Mouse (Mus musculus): Measurements from ENCODE around the gene Hspbap1. TPM values are rescaled to one million over a fixed set of nuclear protein-coding genes. Genes with fewer than 3 reads are reported as not detected.

Gene Hspbap1
- polyA plus RNA-seq, 1 experiment from 2014 or later, result 23.8 TPM

DNA sequence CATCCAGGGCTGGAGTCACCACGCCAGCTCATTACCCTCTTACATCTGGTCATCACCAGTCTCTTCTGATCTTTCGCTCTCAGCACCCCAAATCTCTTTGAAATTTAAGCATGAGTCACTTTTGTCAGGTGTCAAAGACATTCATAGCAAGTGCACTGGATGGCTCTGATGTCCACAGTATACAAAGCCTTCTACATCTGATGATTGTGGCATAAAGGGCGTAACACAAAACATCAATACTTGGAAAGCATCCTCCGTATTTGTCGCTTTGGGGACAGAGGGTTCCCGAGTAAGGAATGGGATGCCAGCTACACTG, 1.7 kb upstream of the Hspbap1 start:
- H3K27me3 ChIP-seq (ENCODE audit: control insufficient read depth, insufficient read depth, low read length), result no peaks in the 10 kb centered on the region
- WGBS, result 24% methylated on average over 6 of the region's 6 CpGs
- peak overlapping the region; percentile 65 for H3K4me2 ChIP-seq (ENCODE audit: low read depth, severe bottlenecking)
- no peaks in the 10 kb centered on the region for H3K9me3 ChIP-seq (ENCODE audit: control insufficient read depth, low read length)
- peaks cover 8% of the 10 kb centered on the region; the same call in 1 of the 2 replicates for H3K4me1 ChIP-seq (ENCODE audit: control insufficient read depth, insufficient read depth, low read length)
- no peak for ATAC-seq (ENCODE audit: insufficient number of reproducible peaks, low FRiP score, low TSS enrichment, low read depth)
- peak overlapping the region; percentile 88 for H3K9ac ChIP-seq (ENCODE audit: low read length)
- no peak for DNase-seq (ENCODE audit: low spot score)
- H3K4me3 ChIP-seq (ENCODE audit: low read depth, low read length), result peak overlapping the region; percentile 68
- H3K27ac ChIP-seq (replicated peaks; ENCODE audit: low read depth, low read length), result no peak overlapping the region
- H3K36me3 ChIP-seq (ENCODE audit: control insufficient read depth, insufficient read depth, low read length), result no peaks in the 10 kb centered on the region

DNA sequence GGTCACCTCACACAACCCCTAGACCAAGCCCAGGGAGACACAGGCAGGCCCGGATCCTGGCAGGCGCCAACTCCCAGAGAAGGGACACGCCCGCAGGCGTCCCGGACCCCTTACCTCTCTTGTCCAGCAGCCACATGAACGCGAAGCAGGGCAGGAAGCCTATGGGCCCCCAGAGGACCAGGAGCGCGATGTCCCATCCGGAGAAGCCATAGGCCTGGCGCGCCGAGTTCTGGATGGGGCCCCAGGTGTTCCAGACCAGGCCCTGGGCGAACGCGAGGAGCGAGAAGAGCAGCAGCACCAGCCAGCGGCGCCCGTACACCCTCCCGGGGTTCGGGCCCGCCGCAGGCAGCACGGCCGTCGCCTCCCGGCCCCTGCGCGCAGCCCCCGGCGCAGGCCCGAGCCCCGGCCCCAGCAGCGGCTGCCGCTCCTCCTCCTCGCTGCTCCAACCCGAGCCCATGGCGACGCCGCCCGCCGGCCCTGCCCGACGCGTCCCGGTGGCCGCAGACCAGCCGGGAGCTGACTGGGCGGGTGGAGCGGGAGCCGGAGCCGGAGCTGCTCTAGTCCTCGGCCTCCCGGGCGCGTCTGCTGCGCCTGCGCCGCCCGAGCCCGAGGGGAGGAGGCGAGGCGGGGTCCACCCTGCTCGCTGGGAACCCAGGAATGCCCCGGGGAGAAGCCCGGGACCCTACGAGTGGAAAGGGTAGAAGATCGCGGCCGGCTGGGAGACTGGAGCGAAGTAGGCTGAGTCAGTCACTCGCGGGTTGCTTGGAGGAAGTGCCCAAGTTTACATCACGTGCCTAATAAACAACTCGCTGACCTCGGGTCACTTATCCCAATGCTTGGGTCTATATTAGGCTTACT, 1.2 kb upstream of the Hspbap1 start, which contains the start of gene Dirc2:
Gene Dirc2 (minus strand): TSS at position 572 of the 858 bp plus-strand sequence.
- Histone ChIP-seq H3K9me3 (ENCODE audit: control insufficient read depth, low read length) (no peaks in the 10 kb centered on the region), H3K36me3 (ENCODE audit: control insufficient read depth, insufficient read depth, low read length) (no peaks in the 10 kb centered on the region), H3K27ac (replicated peaks; ENCODE audit: low read depth, low read length) (no peak within 1 kb of the TSS), H3K4me2 (ENCODE audit: low read depth, severe bottlenecking) (peak within 1 kb of the TSS; percentile 65), H3K4me1 (ENCODE audit: control insufficient read depth, insufficient read depth, low read length) (peaks cover 8% of the 10 kb centered on the region; the same call in 1 of the 2 replicates), H3K4me3 (ENCODE audit: low read depth, low read length) (peak within 1 kb of the TSS; percentile 92), H3K27me3 (ENCODE audit: control insufficient read depth, insufficient read depth, low read length) (no peaks in the 10 kb centered on the region), H3K9ac (ENCODE audit: low read length) (peak within 1 kb of the TSS; percentile 88)
- DNase-seq (ENCODE audit: low spot score) (peak; percentile 79), ATAC-seq (ENCODE audit: insufficient number of reproducible peaks, low FRiP score, low TSS enrichment, low read depth) (peak; percentile 63; the same call in 1 of the 2 replicates)
- under 1% methylated on average over 70 of the region's 78 CpGs for WGBS

DNA sequence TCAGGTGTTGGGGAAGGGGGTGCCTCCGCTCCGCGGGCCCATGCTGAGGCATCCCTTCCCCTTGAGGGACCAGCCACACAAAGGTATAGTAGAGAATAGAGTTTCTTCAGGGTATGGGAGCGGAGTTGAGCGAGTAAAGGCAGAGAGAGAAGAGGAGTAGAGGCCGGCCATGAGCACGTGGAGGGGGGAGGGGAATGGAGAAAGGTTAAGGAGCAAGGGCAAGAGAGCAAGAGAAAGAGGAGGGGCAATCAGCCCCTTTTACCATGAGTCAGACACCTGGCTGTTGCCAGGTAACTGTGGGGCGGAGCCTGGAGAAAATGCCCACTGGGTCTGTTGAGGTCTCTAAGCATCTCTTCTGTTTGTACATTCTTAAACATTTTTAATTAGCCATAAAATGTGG, 966 bp downstream of the Hspbap1 start:
- Histone ChIP-seq H3K4me3 (ENCODE audit: low read depth, low read length) (peak overlapping the region; percentile 92; the same call in 1 of the 2 replicates), H3K4me2 (ENCODE audit: low read depth, severe bottlenecking) (peak overlapping the region; percentile 65), H3K4me1 (ENCODE audit: control insufficient read depth, insufficient read depth, low read length) (peaks cover 8% of the 10 kb centered on the region; the same call in 1 of the 2 replicates), H3K9me3 (ENCODE audit: control insufficient read depth, low read length) (no peaks in the 10 kb centered on the region), H3K36me3 (ENCODE audit: control insufficient read depth, insufficient read depth, low read length) (no peaks in the 10 kb centered on the region), H3K9ac (ENCODE audit: low read length) (no peak overlapping the region), H3K27ac (replicated peaks; ENCODE audit: low read depth, low read length) (no peak overlapping the region), H3K27me3 (ENCODE audit: control insufficient read depth, insufficient read depth, low read length) (no peaks in the 10 kb centered on the region)
- WGBS, result 15% methylated on average over 8 of the region's 8 CpGs
- DNase-seq (ENCODE audit: low spot score) (no peak), ATAC-seq (ENCODE audit: insufficient number of reproducible peaks, low FRiP score, low TSS enrichment, low read depth) (no peak)

DNA sequence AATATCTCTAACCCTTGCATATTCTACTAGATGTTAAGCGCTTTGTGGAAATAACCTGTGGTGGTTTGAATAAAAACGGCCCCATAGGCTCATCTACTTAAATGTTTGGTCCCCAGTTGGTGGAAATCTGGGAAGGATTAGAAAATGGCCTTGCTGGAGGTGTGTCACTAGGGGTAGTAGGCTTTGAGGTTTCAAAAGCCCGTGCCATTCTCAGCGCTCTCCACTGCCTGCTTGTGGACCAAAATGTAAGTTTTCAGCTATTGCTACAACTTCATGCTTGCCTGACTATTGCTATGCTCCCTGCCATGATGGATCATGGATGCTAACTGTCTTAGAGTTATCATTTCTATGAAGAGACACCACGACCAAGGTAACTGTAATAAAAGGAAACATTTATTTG, 1.4 kb downstream of the Hspbap1 start:
- Histone ChIP-seq H3K4me3 (ENCODE audit: low read depth, low read length) (no peak overlapping the region), H3K4me2 (ENCODE audit: low read depth, severe bottlenecking) (no peak overlapping the region), H3K36me3 (ENCODE audit: control insufficient read depth, insufficient read depth, low read length) (no peaks in the 10 kb centered on the region), H3K4me1 (ENCODE audit: control insufficient read depth, insufficient read depth, low read length) (peaks cover 8% of the 10 kb centered on the region; the same call in 1 of the 2 replicates), H3K27me3 (ENCODE audit: control insufficient read depth, insufficient read depth, low read length) (no peaks in the 10 kb centered on the region), H3K27ac (replicated peaks; ENCODE audit: low read depth, low read length) (no peak overlapping the region), H3K9me3 (ENCODE audit: control insufficient read depth, low read length) (no peaks in the 10 kb centered on the region), H3K9ac (ENCODE audit: low read length) (no peak overlapping the region)
- ATAC-seq (ENCODE audit: insufficient number of reproducible peaks, low FRiP score, low TSS enrichment, low read depth), result no peak
- WGBS, result 84% methylated on average over 5 of the region's 5 CpGs
- DNase-seq (ENCODE audit: low spot score), result no peak

DNA sequence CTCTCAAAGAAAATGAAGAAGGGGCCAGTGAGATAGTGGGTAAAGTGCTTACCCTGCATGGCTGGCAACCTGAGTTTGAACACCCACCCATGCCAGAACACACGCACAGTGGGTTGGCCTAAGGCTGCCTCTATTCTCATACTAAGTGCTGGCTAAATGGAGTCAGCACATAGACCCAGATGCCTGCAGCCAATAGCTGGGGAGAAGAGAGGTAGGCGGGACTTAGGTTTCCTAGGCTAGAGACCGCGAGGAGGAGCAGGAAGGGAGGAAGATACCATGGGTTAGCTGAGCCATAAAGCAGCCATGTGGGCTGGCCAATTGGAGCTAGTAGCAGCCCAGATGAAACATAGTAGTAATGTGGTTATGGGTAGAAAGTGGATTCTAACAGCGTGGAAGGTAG, 2.4 kb downstream of the Hspbap1 start:
- H3K27ac ChIP-seq (replicated peaks; ENCODE audit: low read depth, low read length), result no peak overlapping the region
- no peak overlapping the region for H3K4me2 ChIP-seq (ENCODE audit: low read depth, severe bottlenecking)
- H3K4me3 ChIP-seq (ENCODE audit: low read depth, low read length), result no peak overlapping the region
- no peak for ATAC-seq (ENCODE audit: insufficient number of reproducible peaks, low FRiP score, low TSS enrichment, low read depth)
- H3K9me3 ChIP-seq (ENCODE audit: control insufficient read depth, low read length), result no peaks in the 10 kb centered on the region
- H3K4me1 ChIP-seq (ENCODE audit: control insufficient read depth, insufficient read depth, low read length), result peaks cover 8% of the 10 kb centered on the region; the same call in 1 of the 2 replicates
- no peak for DNase-seq (ENCODE audit: low spot score)
- H3K36me3 ChIP-seq (ENCODE audit: control insufficient read depth, insufficient read depth, low read length), result no peaks in the 10 kb centered on the region
- no peaks in the 10 kb centered on the region for H3K27me3 ChIP-seq (ENCODE audit: control insufficient read depth, insufficient read depth, low read length)
- no peak overlapping the region for H3K9ac ChIP-seq (ENCODE audit: low read length)
- WGBS, result 91% methylated on average over 5 of the region's 5 CpGs

DNA sequence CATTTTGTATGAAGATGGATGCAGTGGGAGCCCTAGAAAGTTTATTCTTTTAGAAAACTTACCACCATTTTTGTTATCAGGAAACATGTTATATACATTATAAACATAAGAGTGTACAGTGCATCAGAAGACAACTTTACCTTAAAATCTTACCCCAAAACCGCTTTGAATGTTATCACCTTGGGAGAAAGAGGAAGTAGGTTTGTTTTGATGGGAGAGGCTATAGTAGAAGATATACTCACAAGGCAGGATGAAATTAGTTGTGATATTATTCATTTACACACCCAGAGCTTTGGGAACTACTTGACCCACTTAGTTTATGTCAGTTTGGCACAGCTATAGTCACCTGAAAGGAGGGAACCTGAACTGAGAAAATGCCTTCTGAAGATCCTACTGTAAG, 5.7 kb downstream of the Hspbap1 start:
- no peaks in the 10 kb centered on the region; the same call in 1 of the 2 replicates for H3K4me1 ChIP-seq (ENCODE audit: control insufficient read depth, insufficient read depth, low read length)
- H3K4me3 ChIP-seq (ENCODE audit: low read depth, low read length), result no peak overlapping the region
- 88% methylated on average over 1 of the region's 1 CpGs for WGBS
- no peak overlapping the region for H3K4me2 ChIP-seq (ENCODE audit: low read depth, severe bottlenecking)
- H3K27ac ChIP-seq (replicated peaks; ENCODE audit: low read depth, low read length), result no peak overlapping the region
- H3K9ac ChIP-seq (ENCODE audit: low read length), result no peak overlapping the region
- no peak for DNase-seq (ENCODE audit: low spot score)
- no peak for ATAC-seq (ENCODE audit: insufficient number of reproducible peaks, low FRiP score, low TSS enrichment, low read depth)
- no peaks in the 10 kb centered on the region for H3K36me3 ChIP-seq (ENCODE audit: control insufficient read depth, insufficient read depth, low read length)
- no peaks in the 10 kb centered on the region for H3K9me3 ChIP-seq (ENCODE audit: control insufficient read depth, low read length)
- H3K27me3 ChIP-seq (ENCODE audit: control insufficient read depth, insufficient read depth, low read length), result no peaks in the 10 kb centered on the region

DNA sequence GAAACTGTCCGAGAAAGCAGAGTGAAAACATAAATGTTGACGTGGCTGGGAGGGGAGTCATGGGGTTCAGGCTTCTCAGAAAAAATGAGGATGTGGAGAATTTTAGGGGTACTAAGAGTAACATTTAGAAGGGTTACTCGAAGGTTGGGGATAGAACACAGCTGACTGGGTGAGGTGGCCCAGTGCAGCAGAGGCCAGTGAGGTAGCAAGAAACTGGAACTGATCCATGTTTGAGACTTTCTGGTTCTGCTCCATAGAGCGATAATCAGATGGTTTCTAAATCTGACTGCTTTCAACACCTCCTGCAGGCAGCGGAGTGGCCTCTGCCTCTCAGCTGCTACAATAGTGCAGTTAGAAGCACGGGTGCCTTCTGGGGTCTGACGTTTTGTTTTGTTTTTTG, 6.6 kb downstream of the Hspbap1 start:
- Histone ChIP-seq H3K4me2 (ENCODE audit: low read depth, severe bottlenecking) (no peak overlapping the region), H3K9ac (ENCODE audit: low read length) (no peak overlapping the region), H3K9me3 (ENCODE audit: control insufficient read depth, low read length) (no peaks in the 10 kb centered on the region), H3K4me1 (ENCODE audit: control insufficient read depth, insufficient read depth, low read length) (no peaks in the 10 kb centered on the region), H3K4me3 (ENCODE audit: low read depth, low read length) (no peak overlapping the region), H3K36me3 (ENCODE audit: control insufficient read depth, insufficient read depth, low read length) (no peaks in the 10 kb centered on the region), H3K27ac (replicated peaks; ENCODE audit: low read depth, low read length) (no peak overlapping the region), H3K27me3 (ENCODE audit: control insufficient read depth, insufficient read depth, low read length) (no peaks in the 10 kb centered on the region)
- WGBS, result 92% methylated on average over 7 of the region's 7 CpGs
- ATAC-seq (ENCODE audit: insufficient number of reproducible peaks, low FRiP score, low TSS enrichment, low read depth), result no peak
- no peak for DNase-seq (ENCODE audit: low spot score)

DNA sequence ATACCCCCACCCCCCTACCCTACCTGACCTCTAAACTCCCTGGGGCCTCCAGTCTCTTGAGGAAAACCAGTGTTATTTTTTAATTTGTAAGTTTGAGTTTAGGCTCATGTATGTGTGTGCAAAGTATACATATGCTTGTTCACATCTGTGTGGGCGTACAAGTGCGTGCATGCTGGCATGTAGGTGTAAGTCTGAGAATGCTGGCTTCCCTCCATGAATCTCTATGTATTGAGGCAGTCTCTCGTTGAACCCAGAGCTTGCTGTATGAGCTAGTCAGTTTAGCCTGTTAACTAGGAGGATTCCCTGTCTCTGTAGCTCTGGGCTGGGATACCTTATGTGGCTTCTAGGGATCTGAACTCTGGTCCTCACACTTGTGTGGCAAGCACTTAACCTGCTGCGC, 7.6 kb downstream of the Hspbap1 start:
- 94% methylated on average over 4 of the region's 4 CpGs for WGBS
- Histone ChIP-seq H3K27me3 (ENCODE audit: control insufficient read depth, insufficient read depth, low read length) (no peaks in the 10 kb centered on the region), H3K27ac (replicated peaks; ENCODE audit: low read depth, low read length) (no peak overlapping the region), H3K4me1 (ENCODE audit: control insufficient read depth, insufficient read depth, low read length) (no peaks in the 10 kb centered on the region), H3K4me3 (ENCODE audit: low read depth, low read length) (no peak overlapping the region), H3K9ac (ENCODE audit: low read length) (no peak overlapping the region), H3K9me3 (ENCODE audit: control insufficient read depth, low read length) (no peaks in the 10 kb centered on the region), H3K4me2 (ENCODE audit: low read depth, severe bottlenecking) (no peak overlapping the region), H3K36me3 (ENCODE audit: control insufficient read depth, insufficient read depth, low read length) (no peaks in the 10 kb centered on the region)
- DNase-seq (ENCODE audit: low spot score) (no peak), ATAC-seq (ENCODE audit: insufficient number of reproducible peaks, low FRiP score, low TSS enrichment, low read depth) (no peak)

Data from limb, embryonic 11.5 days (tissue).